In the genomic region with DNA sequence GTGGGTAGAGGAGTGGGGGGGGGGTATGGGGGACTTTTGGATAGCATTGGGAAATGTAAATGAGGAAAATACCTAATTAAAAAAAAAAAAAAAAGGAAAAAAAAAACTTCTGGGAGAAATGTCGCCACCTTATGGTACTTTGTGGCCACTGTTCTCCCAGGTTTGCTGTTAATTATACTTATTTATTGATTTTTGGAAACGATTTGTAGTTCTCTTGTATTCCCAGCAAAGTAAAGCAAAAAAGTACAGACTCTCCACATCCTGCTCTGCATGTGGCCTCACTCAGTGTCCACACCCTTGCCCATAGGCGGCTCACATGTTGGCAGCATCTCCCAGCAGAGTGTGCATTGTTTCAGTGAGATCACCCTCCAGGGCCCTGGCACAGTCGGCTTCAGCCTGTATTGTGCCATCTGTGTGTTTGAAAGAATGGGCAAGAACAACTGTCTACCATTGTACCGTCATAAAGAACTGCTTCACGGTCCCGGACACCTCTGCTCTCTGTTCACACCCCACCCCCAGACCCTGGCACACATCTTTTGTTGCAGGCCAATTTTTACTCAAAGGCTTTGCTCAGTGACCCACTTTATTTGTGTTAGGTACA, we compare ENCODE assay signal across 13 mouse cellular contexts. TPM values are rescaled to one million over a fixed set of nuclear protein-coding genes. Genes with fewer than 3 reads are reported as not detected.
DNase-seq lines count a peak whose midpoint lies in the region; ATAC-seq and TF ChIP-seq lines count a peak whose summit lies in the region.
"Had no signal": no experiment of that assay in that cellular context is flagged by ENCODE, and none has a peak within 500 bp of the region (broad histone marks: within the 10 kb centered on the region; RNA-seq: fewer than 3 reads in every experiment).

No protein-coding gene starts in this region.

- H3K27ac ChIP-seq in hindbrain, embryonic 12.5 days: no peak overlapping the region
- H3K27ac ChIP-seq in hindbrain, embryonic 11.5 days (ENCODE audit: low read depth, low read length): no peak overlapping the region
- H3K27ac ChIP-seq in lung, postnatal 0 days (ENCODE audit: low read length): no peak overlapping the region
- no peak overlapping the region for H3K27ac ChIP-seq in forebrain, embryonic 15.5 days (replicated peaks)
- H3K27ac ChIP-seq in midbrain, embryonic 16.5 days (ENCODE audit: low read length): no peak overlapping the region
- H3K27ac ChIP-seq: embryonic facial prominence, embryonic 12.5 days; intestine, embryonic 15.5 days; neural tube, embryonic 12.5 days had no signal

- WGBS in hindbrain, embryonic 12.5 days: 64% methylated on average over 7 of the region's 7 CpGs
- WGBS in hindbrain, embryonic 11.5 days: 56% methylated on average over 7 of the region's 7 CpGs
- 66% methylated on average over 7 of the region's 7 CpGs for WGBS in lung, postnatal 0 days
- 32% methylated on average over 7 of the region's 7 CpGs for WGBS in forebrain, embryonic 15.5 days
- WGBS in midbrain, embryonic 16.5 days: 55% methylated on average over 7 of the region's 7 CpGs

- peaks cover 8% of the 10 kb centered on the region for H3K27me3 ChIP-seq in hindbrain, embryonic 12.5 days
- peaks cover 4% of the 10 kb centered on the region; the same call in 1 of the 2 replicates for H3K27me3 ChIP-seq in hindbrain, embryonic 11.5 days (ENCODE audit: control insufficient read depth, insufficient read depth, low read length)
- no peaks in the 10 kb centered on the region for H3K27me3 ChIP-seq in lung, postnatal 0 days (replicated peaks; ENCODE audit: insufficient read depth, low read length)
- 0 out of 2 replicates have a peak, but pooled peaks cover 3% of the 10 kb centered on the region for H3K27me3 ChIP-seq in forebrain, embryonic 15.5 days
- peaks cover 5% of the 10 kb centered on the region for H3K27me3 ChIP-seq in midbrain, embryonic 16.5 days (ENCODE audit: control insufficient read depth, insufficient read depth, low read depth, low read length)
- H3K27me3 ChIP-seq: intestine, embryonic 15.5 days had no signal

- no peaks in the 10 kb centered on the region for H3K9me3 ChIP-seq in hindbrain, embryonic 12.5 days (replicated peaks)
- no peaks in the 10 kb centered on the region for H3K9me3 ChIP-seq in hindbrain, embryonic 11.5 days (ENCODE audit: control insufficient read depth, low read length)
- no peaks in the 10 kb centered on the region for H3K9me3 ChIP-seq in lung, postnatal 0 days (ENCODE audit: low read length)
- H3K9me3 ChIP-seq in forebrain, embryonic 15.5 days: no peaks in the 10 kb centered on the region
- no peaks in the 10 kb centered on the region for H3K9me3 ChIP-seq in midbrain, embryonic 16.5 days (replicated peaks; ENCODE audit: control insufficient read depth, low read length, poor library complexity, severe bottlenecking)
- H3K9me3 ChIP-seq: embryonic facial prominence, embryonic 12.5 days; intestine, embryonic 15.5 days; megakaryocyte, embryonic 14.5 days; neural tube, embryonic 12.5 days had no signal

- H3K4me1 ChIP-seq in hindbrain, embryonic 12.5 days: no peaks in the 10 kb centered on the region
- H3K4me1 ChIP-seq in hindbrain, embryonic 11.5 days (replicated peaks; ENCODE audit: control insufficient read depth, insufficient read depth, low read length): no peaks in the 10 kb centered on the region
- no peaks in the 10 kb centered on the region for H3K4me1 ChIP-seq in lung, postnatal 0 days (ENCODE audit: insufficient read depth, low read depth, low read length)
- peaks cover 5% of the 10 kb centered on the region for H3K4me1 ChIP-seq in forebrain, embryonic 15.5 days
- no peaks in the 10 kb centered on the region for H3K4me1 ChIP-seq in midbrain, embryonic 16.5 days (ENCODE audit: control insufficient read depth, insufficient read depth, low read length)
- H3K4me1 ChIP-seq: embryonic facial prominence, embryonic 12.5 days; intestine, embryonic 15.5 days; neural tube, embryonic 12.5 days had no signal

- TF ChIP-seq CTCF in lung, postnatal 0 days (IDR thresholded peaks at IDR 0.05): 0 out of 2 replicates have a peak, but pooled peaks have one; percentile 14

- 0 out of 2 replicates have a peak, but pooled peaks have one; percentile 40 for ATAC-seq in hindbrain, embryonic 12.5 days (ENCODE audit: low FRiP score)
- ATAC-seq in hindbrain, embryonic 11.5 days (ENCODE audit: low FRiP score): no peak
- no peak for ATAC-seq in lung, postnatal 0 days
- peak; percentile 75 for ATAC-seq in forebrain, embryonic 15.5 days (replicated peaks)
- ATAC-seq in midbrain, embryonic 16.5 days: peak; percentile 46; the same call in 1 of the 2 replicates
- ATAC-seq: activated CD4-positive, CD25-positive, alpha-beta regulatory T cell, adult 4 months; intestine, embryonic 15.5 days had no signal

- no peaks in the 10 kb centered on the region for H3K36me3 ChIP-seq in hindbrain, embryonic 12.5 days
- no peaks in the 10 kb centered on the region for H3K36me3 ChIP-seq in hindbrain, embryonic 11.5 days (ENCODE audit: control insufficient read depth, insufficient read depth, low read length)
- no peaks in the 10 kb centered on the region for H3K36me3 ChIP-seq in lung, postnatal 0 days (ENCODE audit: insufficient read depth, low read length)
- H3K36me3 ChIP-seq in forebrain, embryonic 15.5 days: no peaks in the 10 kb centered on the region
- H3K36me3 ChIP-seq in midbrain, embryonic 16.5 days (ENCODE audit: control insufficient read depth, insufficient read depth, low read length): no peaks in the 10 kb centered on the region
- H3K36me3 ChIP-seq: embryonic facial prominence, embryonic 12.5 days; intestine, embryonic 15.5 days; neural tube, embryonic 12.5 days had no signal

- H3K9ac ChIP-seq in hindbrain, embryonic 12.5 days: no peak overlapping the region
- H3K9ac ChIP-seq in hindbrain, embryonic 11.5 days (ENCODE audit: low read depth, low read length): no peak overlapping the region
- H3K9ac ChIP-seq in lung, postnatal 0 days (replicated peaks; ENCODE audit: low read depth): no peak overlapping the region
- H3K9ac ChIP-seq in forebrain, embryonic 15.5 days (replicated peaks): no peak overlapping the region
- no peak overlapping the region for H3K9ac ChIP-seq in midbrain, embryonic 16.5 days (ENCODE audit: low read depth, low read length)
- H3K9ac ChIP-seq: embryonic facial prominence, embryonic 12.5 days; intestine, embryonic 15.5 days; neural tube, embryonic 12.5 days had no signal

- no peak overlapping the region for H3K4me2 ChIP-seq in hindbrain, embryonic 12.5 days (replicated peaks)
- H3K4me2 ChIP-seq in hindbrain, embryonic 11.5 days (replicated peaks; ENCODE audit: low read depth, low read length): no peak overlapping the region
- H3K4me2 ChIP-seq in lung, postnatal 0 days (replicated peaks; ENCODE audit: low read depth, low read length): no peak overlapping the region
- H3K4me2 ChIP-seq in forebrain, embryonic 15.5 days (replicated peaks): no peak overlapping the region
- no peak overlapping the region for H3K4me2 ChIP-seq in midbrain, embryonic 16.5 days (ENCODE audit: low read length)
- H3K4me2 ChIP-seq: embryonic facial prominence, embryonic 12.5 days; intestine, embryonic 15.5 days; neural tube, embryonic 12.5 days had no signal

- no peak overlapping the region for H3K4me3 ChIP-seq in hindbrain, embryonic 12.5 days
- H3K4me3 ChIP-seq in hindbrain, embryonic 11.5 days (ENCODE audit: low read depth, low read length): no peak overlapping the region
- no peak overlapping the region for H3K4me3 ChIP-seq in lung, postnatal 0 days (ENCODE audit: low read depth, low read length)
- no peak overlapping the region for H3K4me3 ChIP-seq in forebrain, embryonic 15.5 days
- H3K4me3 ChIP-seq in midbrain, embryonic 16.5 days (ENCODE audit: low read depth, low read length): no peak overlapping the region
- H3K4me3 ChIP-seq: embryonic facial prominence, embryonic 12.5 days; intestine, embryonic 15.5 days; megakaryocyte, embryonic 14.5 days; neural tube, embryonic 12.5 days had no signal

- TF ChIP-seq EP300 in lung, postnatal 0 days (IDR thresholded peaks at IDR 0.05): no peak

- DNase-seq in hindbrain, embryonic 11.5 days (ENCODE audit: low spot score): no peak
- no peak for DNase-seq in lung, postnatal 0 days (ENCODE audit: low spot score)
- no peak for DNase-seq in lung, postnatal 25 days (ENCODE audit: low spot score)
- DNase-seq in spleen, adult 12 weeks (ENCODE audit: low spot score): no peak
- DNase-seq: right cerebral cortex, postnatal 4 days had no signal

RNA-seq across cellular contexts. Expression of a gene that starts 6.4 kb away (rescaled TPM):
- 14.6 and 15.8 TPM in 2 replicates for polyA plus RNA-seq in hindbrain, embryonic 12.5 days (2016; fragmentation: Nextera tagmentation; extraction: Ambion mirVana)
- 11.4 and 13.4 TPM in 2 replicates for polyA plus RNA-seq in hindbrain, embryonic 11.5 days (2014; fragmentation: Nextera tagmentation; extraction: Ambion mirVana)
- polyA plus RNA-seq in lung, postnatal 0 days (2015; fragmentation: Nextera tagmentation; extraction: Ambion mirVana): 3.3 and 3.7 TPM in 2 replicates
- polyA plus RNA-seq in forebrain, embryonic 15.5 days (2015; fragmentation: Nextera tagmentation; extraction: Ambion mirVana): 15.3 and 15.8 TPM in 2 replicates
- polyA plus RNA-seq in midbrain, embryonic 16.5 days (2015; fragmentation: Nextera tagmentation; extraction: Ambion mirVana): 19.2 TPM in 2 replicates

RNA-seq across cellular contexts. Expression of a gene that starts 52.7 kb away (rescaled TPM):
- polyA plus RNA-seq in hindbrain, embryonic 12.5 days (2016; fragmentation: Nextera tagmentation; extraction: Ambion mirVana): 61.5 and 71.8 TPM in 2 replicates
- 71.6 and 72.1 TPM in 2 replicates for polyA plus RNA-seq in hindbrain, embryonic 11.5 days (2014; fragmentation: Nextera tagmentation; extraction: Ambion mirVana)
- polyA plus RNA-seq in lung, postnatal 0 days (2015; fragmentation: Nextera tagmentation; extraction: Ambion mirVana): 65.4 and 69.8 TPM in 2 replicates
- polyA plus RNA-seq in forebrain, embryonic 15.5 days (2015; fragmentation: Nextera tagmentation; extraction: Ambion mirVana): 82.2 and 85.3 TPM in 2 replicates
- 85.6 and 89.8 TPM in 2 replicates for polyA plus RNA-seq in midbrain, embryonic 16.5 days (2015; fragmentation: Nextera tagmentation; extraction: Ambion mirVana)

Comparison
In these comparisons a context has a peak if more than half of its experiments do, and no peak if none do; other contexts are left out.
1. ATAC-seq: peak in hindbrain, embryonic 12.5 days (single experiment), forebrain, embryonic 15.5 days (single experiment) and midbrain, embryonic 16.5 days (single experiment); none in hindbrain, embryonic 11.5 days (single experiment) and lung, postnatal 0 days (single experiment).